35 mouse cellular contexts compared by ENCODE assay signal in the genomic region with DNA sequence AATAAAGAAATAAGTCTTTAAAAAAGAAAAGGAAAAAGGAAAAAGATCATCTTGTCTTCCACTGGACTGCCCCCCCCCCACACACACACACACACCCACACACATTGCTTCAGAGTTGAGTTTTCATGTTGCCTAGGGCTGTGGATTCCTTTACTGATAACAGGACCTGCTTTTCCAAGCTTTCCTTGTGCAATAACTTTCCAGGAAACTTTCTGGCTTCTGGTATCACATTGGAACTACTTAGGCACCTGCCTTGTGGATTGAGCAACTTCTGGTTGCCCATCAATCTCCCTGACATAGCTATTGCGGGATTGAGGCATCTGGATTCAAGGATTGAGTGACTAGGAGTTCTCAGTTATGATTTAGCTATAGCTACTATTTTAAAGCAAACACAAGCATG. TPM values are rescaled to one million over a fixed set of nuclear protein-coding genes. Genes with fewer than 3 reads are reported as not detected.
"Had no signal": no experiment of that assay in that cellular context is flagged by ENCODE, and none has a peak within 500 bp of the region (broad histone marks: within the 10 kb centered on the region; RNA-seq: fewer than 3 reads in every experiment).

No protein-coding gene starts in this region.

- H3K9me3 ChIP-seq: embryonic facial prominence, embryonic 10.5 days; embryonic facial prominence, embryonic 12.5 days; embryonic facial prominence, embryonic 13.5 days; embryonic facial prominence, embryonic 15.5 days; forebrain, embryonic 10.5 days; forebrain, embryonic 12.5 days; forebrain, embryonic 13.5 days; forebrain, embryonic 15.5 days had no signal

- H3K36me3 ChIP-seq: embryonic facial prominence, embryonic 10.5 days; embryonic facial prominence, embryonic 12.5 days; embryonic facial prominence, embryonic 13.5 days; embryonic facial prominence, embryonic 15.5 days; forebrain, embryonic 10.5 days; forebrain, embryonic 12.5 days; forebrain, embryonic 15.5 days had no signal

- H3K4me1 ChIP-seq: embryonic facial prominence, embryonic 10.5 days; embryonic facial prominence, embryonic 12.5 days; embryonic facial prominence, embryonic 13.5 days; embryonic facial prominence, embryonic 15.5 days; forebrain, embryonic 10.5 days; forebrain, embryonic 12.5 days; forebrain, embryonic 13.5 days; forebrain, embryonic 15.5 days had no signal

- H3K27ac ChIP-seq: embryonic facial prominence, embryonic 10.5 days; embryonic facial prominence, embryonic 12.5 days; embryonic facial prominence, embryonic 13.5 days; embryonic facial prominence, embryonic 15.5 days; forebrain, embryonic 10.5 days; forebrain, embryonic 12.5 days; forebrain, embryonic 13.5 days; forebrain, embryonic 15.5 days; gastrocnemius, adult 2 months; heart, adult 2 months had no signal

- DNase-seq: cerebellum, adult 18-20 months; cerebellum, adult 2 months; cerebellum, adult 8-10 months; cerebellum, adult 9-10 months; cerebellum, adult 9-11 months; cerebellum, postnatal 10 days; cerebellum, postnatal 14 days; cerebellum, postnatal 25 days; cerebellum, postnatal 36 days; embryo, embryonic 11 days; forebrain, postnatal 0 days; gastrocnemius, adult 2 months; gastrocnemius, postnatal 10 days; gastrocnemius, postnatal 14 days; gastrocnemius, postnatal 25 days; gastrocnemius, postnatal 36 days; heart, adult 11 months; heart, adult 18-20 months; heart, adult 2 months had no signal

- ATAC-seq: forebrain, embryonic 13.5 days; forebrain, embryonic 14.5 days; forebrain, embryonic 15.5 days; forebrain, embryonic 16.5 days; forebrain, postnatal 0 days had no signal

- H3K27me3 ChIP-seq: embryonic facial prominence, embryonic 12.5 days; embryonic facial prominence, embryonic 13.5 days; embryonic facial prominence, embryonic 15.5 days; forebrain, embryonic 12.5 days; forebrain, embryonic 13.5 days; forebrain, embryonic 15.5 days had no signal

- H3K4me3 ChIP-seq: embryonic facial prominence, embryonic 10.5 days; embryonic facial prominence, embryonic 12.5 days; embryonic facial prominence, embryonic 13.5 days; embryonic facial prominence, embryonic 15.5 days; erythroblast, embryonic 14.5 days; forebrain, embryonic 10.5 days; forebrain, embryonic 12.5 days; forebrain, embryonic 13.5 days; forebrain, embryonic 15.5 days; gastrocnemius, adult 2 months; heart, adult 2 months had no signal

- H3K4me2 ChIP-seq: embryonic facial prominence, embryonic 12.5 days; embryonic facial prominence, embryonic 13.5 days; embryonic facial prominence, embryonic 15.5 days; forebrain, embryonic 12.5 days; forebrain, embryonic 13.5 days; forebrain, embryonic 15.5 days had no signal

- H3K9ac ChIP-seq: embryonic facial prominence, embryonic 12.5 days; embryonic facial prominence, embryonic 13.5 days; embryonic facial prominence, embryonic 15.5 days; forebrain, embryonic 12.5 days; forebrain, embryonic 13.5 days; forebrain, embryonic 15.5 days; forebrain, postnatal 0 days had no signal

RNA-seq across cellular contexts. Expression of gene Zfp42, which starts 48.9 kb away (rescaled TPM):
- polyA plus RNA-seq: cerebellum, adult 2 months; cortical plate, adult 2 months; embryonic facial prominence, embryonic 10.5 days; embryonic facial prominence, embryonic 11.5 days; embryonic facial prominence, embryonic 12.5 days; embryonic facial prominence, embryonic 13.5 days; embryonic facial prominence, embryonic 14.5 days; embryonic facial prominence, embryonic 15.5 days; erythroblast, embryonic 14.5 days; forebrain, embryonic 10.5 days; forebrain, embryonic 11.5 days; forebrain, embryonic 12.5 days; forebrain, embryonic 13.5 days; forebrain, embryonic 14.5 days; forebrain, embryonic 15.5 days; forebrain, embryonic 16.5 days; forebrain, postnatal 0 days; frontal cortex, adult 2 months; heart, adult 2 months had no signal
